Mouse (Mus musculus): ENCODE data around the gene Cacna1h. TPM values are rescaled to one million over a fixed set of nuclear protein-coding genes. Genes with fewer than 3 reads are reported as not detected.

The Cacna1h gene
- polyA plus RNA-seq, 1 experiment from 2014 or later: 0.42 TPM

- Histone ChIP-seq H3K4me3 (ENCODE audit: low read depth, low read length) (peak overlapping the region; percentile 53), H3K36me3 (ENCODE audit: insufficient read depth, low read length) (no peaks in the 10 kb centered on the region), H3K4me2 (replicated peaks; ENCODE audit: low read depth, low read length) (peak overlapping the region; percentile 98), H3K4me1 (ENCODE audit: insufficient read depth, low read depth, low read length) (peaks cover 7% of the 10 kb centered on the region; the same call in 1 of the 2 replicates), H3K9ac (replicated peaks; ENCODE audit: low read depth) (0 out of 2 replicates have a peak overlapping the region, but pooled peaks have one; percentile 19), H3K27me3 (replicated peaks; ENCODE audit: insufficient read depth, low read length) (peaks cover 23% of the 10 kb centered on the region), H3K27ac (ENCODE audit: low read length) (no peak overlapping the region), H3K9me3 (ENCODE audit: low read length) (no peaks in the 10 kb centered on the region)
- WGBS: under 1% methylated on average over 30 of the region's 40 CpGs
- TF ChIP-seq CTCF (IDR thresholded peaks at IDR 0.05) (no peak), EP300 (IDR thresholded peaks at IDR 0.05) (no peak)
- peak; percentile 26 for ATAC-seq
- DNase-seq (ENCODE audit: low spot score): no peak
These were observed 363 bp downstream of the Cacna1h start for GRCm38 (mm10) chr17:25433223-25433616.

- no peak for TF ChIP-seq EP300 (IDR thresholded peaks at IDR 0.05)
- TF ChIP-seq CTCF (IDR thresholded peaks at IDR 0.05): no peak
- WGBS: 2% methylated on average over 52 of the region's 53 CpGs
- Histone ChIP-seq H3K36me3 (ENCODE audit: insufficient read depth, low read length) (no peaks in the 10 kb centered on the region), H3K9me3 (ENCODE audit: low read length) (no peaks in the 10 kb centered on the region), H3K4me2 (replicated peaks; ENCODE audit: low read depth, low read length) (peak overlapping the region; percentile 98), H3K4me3 (ENCODE audit: low read depth, low read length) (peak overlapping the region; percentile 53), H3K27ac (ENCODE audit: low read length) (no peak overlapping the region), H3K27me3 (replicated peaks; ENCODE audit: insufficient read depth, low read length) (peaks cover 23% of the 10 kb centered on the region), H3K4me1 (ENCODE audit: insufficient read depth, low read depth, low read length) (peaks cover 8% of the 10 kb centered on the region; the same call in 1 of the 2 replicates), H3K9ac (replicated peaks; ENCODE audit: low read depth) (0 out of 2 replicates have a peak overlapping the region, but pooled peaks have one; percentile 19)
- no peak for ATAC-seq
- no peak for DNase-seq (ENCODE audit: low spot score)
These were observed 976 bp downstream of the Cacna1h start for GRCm38 (mm10) chr17:25432433-25433181.

GRCm38 (mm10) chr17:25430534-25430933 lies 3.0 kb downstream of the Cacna1h start:
- TF ChIP-seq CTCF (IDR thresholded peaks at IDR 0.05): no peak
- TF ChIP-seq EP300 (IDR thresholded peaks at IDR 0.05): no peak
- 62% methylated on average over 8 of the region's 8 CpGs for WGBS

GRCm38 (mm10) chr17:25429886-25430285 lies 3.7 kb downstream of the Cacna1h start:
- H3K27ac ChIP-seq (ENCODE audit: low read length): no peak overlapping the region

More at GRCm38 (mm10) chr17:25430534-25430933, 3.0 kb downstream of the Cacna1h start:
- H3K27ac ChIP-seq (ENCODE audit: low read length): no peak overlapping the region
- peaks cover 23% of the 10 kb centered on the region for H3K27me3 ChIP-seq (replicated peaks; ENCODE audit: insufficient read depth, low read length)
- H3K36me3 ChIP-seq (ENCODE audit: insufficient read depth, low read length): no peaks in the 10 kb centered on the region
- peaks cover 12% of the 10 kb centered on the region; the same call in 1 of the 2 replicates for H3K4me1 ChIP-seq (ENCODE audit: insufficient read depth, low read depth, low read length)
- H3K4me2 ChIP-seq (replicated peaks; ENCODE audit: low read depth, low read length): no peak overlapping the region
- H3K9ac ChIP-seq (replicated peaks; ENCODE audit: low read depth): no peak overlapping the region
- no peak overlapping the region for H3K4me3 ChIP-seq (ENCODE audit: low read depth, low read length)
- H3K9me3 ChIP-seq (ENCODE audit: low read length): no peaks in the 10 kb centered on the region
- ATAC-seq (no peak), DNase-seq (ENCODE audit: low spot score) (no peak)

GRCm38 (mm10) chr17:25429240-25429639 lies 4.3 kb downstream of the Cacna1h start:
- peaks cover 12% of the 10 kb centered on the region; the same call in 1 of the 2 replicates for H3K4me1 ChIP-seq (ENCODE audit: insufficient read depth, low read depth, low read length)
- no peak overlapping the region for H3K9ac ChIP-seq (replicated peaks; ENCODE audit: low read depth)
- ATAC-seq (no peak), DNase-seq (ENCODE audit: low spot score) (peak; percentile 30)
- H3K27ac ChIP-seq (ENCODE audit: low read length): no peak overlapping the region
- no peak for TF ChIP-seq EP300 (IDR thresholded peaks at IDR 0.05)
- TF ChIP-seq CTCF (IDR thresholded peaks at IDR 0.05): no peak
- 39% methylated on average over 5 of the region's 5 CpGs for WGBS
- H3K36me3 ChIP-seq (ENCODE audit: insufficient read depth, low read length): no peaks in the 10 kb centered on the region
- H3K9me3 ChIP-seq (ENCODE audit: low read length): no peaks in the 10 kb centered on the region
- H3K4me2 ChIP-seq (replicated peaks; ENCODE audit: low read depth, low read length): no peak overlapping the region
- H3K27me3 ChIP-seq (replicated peaks; ENCODE audit: insufficient read depth, low read length): peaks cover 23% of the 10 kb centered on the region
- H3K4me3 ChIP-seq (ENCODE audit: low read depth, low read length): no peak overlapping the region

More at GRCm38 (mm10) chr17:25429886-25430285, 3.7 kb downstream of the Cacna1h start:
- Histone ChIP-seq H3K27me3 (replicated peaks; ENCODE audit: insufficient read depth, low read length) (peaks cover 23% of the 10 kb centered on the region), H3K9ac (replicated peaks; ENCODE audit: low read depth) (no peak overlapping the region), H3K36me3 (ENCODE audit: insufficient read depth, low read length) (no peaks in the 10 kb centered on the region), H3K4me1 (ENCODE audit: insufficient read depth, low read depth, low read length) (peaks cover 12% of the 10 kb centered on the region; the same call in 1 of the 2 replicates), H3K4me3 (ENCODE audit: low read depth, low read length) (no peak overlapping the region), H3K9me3 (ENCODE audit: low read length) (no peaks in the 10 kb centered on the region), H3K4me2 (replicated peaks; ENCODE audit: low read depth, low read length) (no peak overlapping the region)
- no peak for ATAC-seq
- no peak for DNase-seq (ENCODE audit: low spot score)
- 45% methylated on average over 6 of the region's 6 CpGs for WGBS
- no peak for TF ChIP-seq CTCF (IDR thresholded peaks at IDR 0.05)
- TF ChIP-seq EP300 (IDR thresholded peaks at IDR 0.05): no peak

GRCm38 (mm10) chr17:25427441-25427840 lies 6.1 kb downstream of the Cacna1h start:
- H3K4me3 ChIP-seq (ENCODE audit: low read depth, low read length): no peak overlapping the region
- no peak overlapping the region for H3K9ac ChIP-seq (replicated peaks; ENCODE audit: low read depth)
- H3K4me1 ChIP-seq (ENCODE audit: insufficient read depth, low read depth, low read length): peaks cover 6% of the 10 kb centered on the region; the same call in 1 of the 2 replicates
- no peak overlapping the region for H3K27ac ChIP-seq (ENCODE audit: low read length)
- no peaks in the 10 kb centered on the region for H3K9me3 ChIP-seq (ENCODE audit: low read length)
- TF ChIP-seq EP300 (IDR thresholded peaks at IDR 0.05) (no peak), CTCF (IDR thresholded peaks at IDR 0.05) (no peak)
- ATAC-seq: peak; percentile 42
- H3K36me3 ChIP-seq (ENCODE audit: insufficient read depth, low read length): no peaks in the 10 kb centered on the region
- peaks cover 13% of the 10 kb centered on the region for H3K27me3 ChIP-seq (replicated peaks; ENCODE audit: insufficient read depth, low read length)
- 21% methylated on average over 10 of the region's 10 CpGs for WGBS
- no peak overlapping the region for H3K4me2 ChIP-seq (replicated peaks; ENCODE audit: low read depth, low read length)
- no peak for DNase-seq (ENCODE audit: low spot score)

All from lung, postnatal 0 days (tissue).